Mouse (Mus musculus) thymus, postnatal 36 days (tissue): ENCODE results near the gene Gm45521.

Source experiments
- DNase-seq, 2 experiments: peaks; one replicate each; pipeline ENCODE4 v3.0.0; 2022; ENCODE audit warnings: mixed read lengths in 2 of 2

The Gm45521 gene

GRCm38 (mm10) chr14:7954071-7954471 is 3.0 kb upstream of the Gm45521 start:
- DNase-seq = no peak

GRCm38 (mm10) chr14:7956427-7956826 is 661 bp upstream of the Gm45521 start:
- no peak for DNase-seq

DNA sequence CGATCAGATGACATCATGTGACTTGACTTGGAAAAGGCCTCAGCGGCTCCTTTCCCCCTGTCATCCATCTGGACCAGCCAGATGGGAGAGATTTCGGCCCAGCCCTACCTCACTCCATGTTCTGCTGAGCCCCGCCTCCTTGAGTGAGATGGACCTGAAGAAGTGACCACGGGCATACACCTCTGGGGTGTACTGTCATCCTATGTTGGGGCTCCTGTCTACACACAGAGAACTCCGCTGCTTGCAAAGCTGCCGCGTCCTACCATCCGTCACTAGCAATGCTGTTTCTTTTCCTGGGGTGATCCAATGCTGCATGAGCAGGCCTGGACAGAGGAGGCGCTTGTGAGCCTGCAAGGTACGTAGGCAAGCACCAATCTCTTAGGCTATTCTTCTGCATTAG is 3.5 kb downstream of the Gm45521 start:
- no peak for DNase-seq

- DNase-seq = no peak
Measured at GRCm38 (mm10) chr14:7961714-7962113, 4.6 kb downstream of the Gm45521 start.

DNA sequence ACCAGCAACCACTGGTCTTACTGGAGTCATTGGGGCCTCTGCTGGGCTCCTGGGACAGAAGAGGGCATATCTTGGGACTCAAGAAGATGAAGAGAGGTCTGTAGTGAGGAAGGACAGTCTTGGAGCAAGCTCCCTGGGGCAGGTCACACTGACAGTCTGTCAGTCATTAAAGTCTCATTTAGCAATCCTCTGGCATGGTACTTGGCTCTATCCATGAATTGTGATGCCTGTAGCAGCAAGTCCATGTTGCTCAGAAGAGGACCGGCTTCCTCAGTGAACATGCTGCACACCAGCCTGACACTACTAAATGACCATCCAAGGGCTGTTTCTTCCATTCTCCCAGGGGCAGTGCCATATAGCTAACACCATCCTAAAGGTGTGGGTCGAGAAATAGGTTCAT is 5.5 kb downstream of the Gm45521 start:
- no peak for DNase-seq

- no peak for DNase-seq
Measured at GRCm38 (mm10) chr14:7963160-7963559, 6.1 kb downstream of the Gm45521 start.

DNA sequence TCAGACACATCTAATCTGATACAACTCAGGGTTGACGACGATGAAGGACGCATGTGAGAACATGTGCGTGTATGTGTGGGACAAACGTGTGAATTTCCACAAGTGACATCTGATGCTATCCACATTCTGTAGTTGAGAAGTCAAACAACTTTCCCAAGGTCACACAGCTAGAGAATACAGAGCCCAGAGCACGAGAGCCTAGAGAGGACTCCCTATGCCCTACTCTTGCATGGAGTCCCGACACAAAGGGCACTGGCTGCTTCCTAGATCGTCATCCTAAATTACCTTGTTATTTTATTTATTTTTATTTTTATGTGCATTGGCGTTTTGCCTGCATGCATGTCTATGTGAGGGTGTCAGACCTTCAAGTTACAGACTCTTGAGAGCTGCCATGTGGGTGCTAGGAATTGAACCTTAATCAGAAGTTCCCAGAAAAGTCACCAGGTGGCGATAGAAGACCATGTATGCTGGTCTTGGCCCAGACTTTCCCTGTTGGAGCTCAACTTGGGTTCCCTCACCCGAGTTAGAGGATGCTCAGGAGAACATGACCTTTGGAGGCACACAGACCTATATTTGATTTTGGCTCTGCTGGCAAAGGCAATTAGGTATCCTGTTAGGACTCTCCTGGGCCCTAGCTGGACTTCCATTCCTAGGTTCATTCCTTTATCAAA is 7.3 kb downstream of the Gm45521 start:
- DNase-seq = peak; percentile 21 to 37

GRCm38 (mm10) chr14:7971889-7972493 is 14.9 kb downstream of the Gm45521 start:
- no peak for DNase-seq

DNA sequence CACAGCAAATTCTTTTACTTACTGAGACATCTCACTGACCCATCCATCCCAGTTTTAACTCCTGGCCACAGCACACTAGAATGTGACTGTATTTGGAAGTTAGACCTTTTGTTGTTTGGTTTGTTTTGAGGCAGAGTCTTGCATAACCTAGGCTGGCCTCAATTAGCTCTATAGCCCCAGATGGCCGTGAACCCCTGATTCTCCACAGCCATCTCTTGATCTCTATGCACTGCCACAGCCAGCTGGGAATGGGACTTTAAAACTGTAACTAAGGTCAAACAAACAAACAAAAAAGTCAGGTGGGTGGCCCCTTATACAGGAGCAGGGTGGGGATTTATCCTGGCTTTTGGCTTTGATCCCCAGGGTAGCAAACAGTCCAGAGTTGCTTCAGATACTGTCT is 17.6 kb downstream of the Gm45521 start:
- no peak for DNase-seq

DNA sequence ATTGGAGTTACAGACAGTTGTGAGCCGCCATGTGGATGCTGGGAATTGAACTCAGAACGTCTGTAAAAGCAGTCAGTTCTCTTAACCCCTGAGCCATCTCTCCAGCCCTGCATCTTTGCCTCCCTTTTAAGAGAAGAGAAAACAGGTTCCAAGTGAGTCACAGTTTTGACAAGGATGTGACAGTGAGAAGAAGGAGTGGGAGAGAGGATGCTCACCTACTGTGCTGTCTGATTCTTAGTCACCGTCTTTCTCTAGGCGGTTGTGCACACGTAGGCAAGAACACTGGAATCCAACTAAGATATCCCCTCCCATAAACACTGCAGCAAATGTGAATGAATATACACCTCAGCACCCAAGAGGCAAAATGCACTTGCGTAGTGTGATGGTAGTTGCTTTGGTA is 18.1 kb downstream of the Gm45521 start:
- no peak for DNase-seq

DNA sequence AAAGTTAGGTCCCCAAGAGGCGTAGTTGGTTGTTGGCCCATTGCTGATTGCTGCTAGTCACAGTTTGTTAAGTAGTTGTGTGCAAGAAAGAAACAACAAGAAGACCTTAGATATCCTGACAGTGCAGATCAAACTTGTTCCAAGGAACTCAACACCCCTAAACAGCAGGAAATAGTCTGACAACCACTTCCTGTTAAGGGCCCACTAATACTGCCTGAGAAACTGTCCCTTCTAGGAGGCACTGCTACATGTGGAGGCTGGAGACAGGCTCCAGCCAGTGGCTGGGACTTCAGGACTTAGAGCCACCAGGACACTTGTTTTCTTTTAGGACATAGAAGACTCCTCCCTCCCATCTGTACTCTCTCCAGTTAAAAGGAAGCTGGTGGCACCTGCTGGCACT is 20.4 kb downstream of the Gm45521 start:
- no peak for DNase-seq

- no peak for DNase-seq
Measured at GRCm38 (mm10) chr14:7978183-7978582, 21.1 kb downstream of the Gm45521 start.

DNA sequence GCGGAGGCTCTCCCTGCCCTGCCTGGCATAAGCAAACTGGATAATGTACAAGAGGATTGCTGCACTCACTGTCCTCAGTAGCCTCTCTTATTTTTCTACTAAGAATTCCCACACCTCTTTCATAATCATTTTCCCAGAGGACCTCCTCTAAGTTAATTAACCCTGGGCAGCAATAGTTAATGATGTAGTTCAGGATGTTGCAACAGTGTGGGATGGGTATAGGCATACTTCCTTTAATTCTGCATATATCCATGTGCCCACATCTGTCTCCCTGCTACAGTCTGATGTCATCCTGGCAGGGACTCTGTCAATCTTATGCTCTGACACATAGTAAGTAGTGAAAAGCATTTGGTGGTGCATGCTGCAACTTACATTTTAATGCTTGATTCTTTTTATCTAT is 24.1 kb downstream of the Gm45521 start:
- DNase-seq = no peak

DNA sequence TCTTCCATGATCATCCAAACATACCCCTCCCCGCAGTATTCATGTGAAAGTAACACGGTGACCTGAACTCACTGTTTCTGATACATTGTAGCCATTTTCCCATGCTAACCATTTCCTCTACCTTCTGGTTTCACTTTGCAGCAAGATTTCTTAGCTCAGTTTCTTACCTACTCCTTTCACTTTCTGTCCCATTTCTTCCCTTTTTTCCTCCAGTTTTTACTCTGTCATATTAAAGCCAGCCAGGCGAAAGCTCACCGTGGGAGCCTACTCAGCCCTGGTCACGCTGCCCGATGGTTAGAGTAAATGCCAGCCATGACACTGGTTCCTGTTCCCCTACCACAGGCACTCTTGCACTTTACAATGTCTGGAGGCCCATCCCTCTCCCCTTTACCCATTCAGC is 29.8 kb downstream of the Gm45521 start:
- DNase-seq = no peak

DNA sequence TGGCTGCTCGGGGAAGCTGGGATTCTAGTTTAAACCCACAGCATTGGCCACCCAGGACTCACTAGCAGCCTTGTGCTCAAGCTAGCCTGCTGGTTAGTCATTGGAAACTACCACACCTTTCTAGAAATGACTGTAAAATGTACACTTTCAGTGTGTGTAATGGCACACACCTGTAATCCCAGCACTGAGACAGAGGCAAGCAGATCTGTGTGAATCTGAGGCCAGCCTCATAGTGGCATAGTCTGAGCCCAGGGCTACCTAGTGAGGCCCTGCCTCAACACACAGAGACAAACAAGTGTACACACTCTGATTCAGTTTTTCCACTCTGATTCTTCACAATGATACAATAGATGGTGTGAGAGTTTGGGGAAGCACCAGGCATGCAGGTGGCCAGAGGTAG is 32.3 kb downstream of the Gm45521 start:
- no peak for DNase-seq

GRCm38 (mm10) chr14:7989961-7990360 is 32.9 kb downstream of the Gm45521 start:
- DNase-seq = no peak

DNA sequence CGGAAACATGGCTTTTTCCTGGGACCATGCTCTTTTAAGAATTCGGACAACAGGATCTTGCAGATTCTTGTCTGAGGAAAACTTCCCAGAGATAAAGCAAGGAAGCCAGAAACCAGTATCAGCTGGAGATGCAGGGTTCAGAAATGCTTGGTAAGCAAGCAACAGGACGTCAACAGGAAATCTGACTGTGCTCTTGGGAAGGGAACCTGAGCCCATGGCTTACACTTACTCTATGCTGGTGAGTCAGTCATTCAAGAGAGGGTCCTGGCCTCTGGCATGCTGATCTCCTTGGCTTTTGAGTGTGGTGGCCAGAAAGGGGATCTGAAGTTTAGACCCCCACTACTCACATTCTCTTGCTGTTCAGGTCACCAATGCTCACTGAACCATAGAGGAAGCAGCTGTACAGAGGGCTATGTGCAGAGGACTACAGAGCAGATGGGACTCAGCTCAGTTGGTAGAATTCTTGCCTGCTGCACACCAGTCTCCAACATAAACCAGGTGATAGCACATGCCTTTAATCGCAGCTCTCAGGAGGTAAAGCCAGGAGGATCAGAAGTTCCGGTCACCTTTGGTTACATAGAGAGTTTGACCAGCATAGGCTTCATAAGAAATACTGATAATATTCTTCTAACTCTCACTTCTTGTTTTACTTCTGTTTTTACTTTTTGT is 34.2 kb downstream of the Gm45521 start:
- DNase-seq = no peak

DNA sequence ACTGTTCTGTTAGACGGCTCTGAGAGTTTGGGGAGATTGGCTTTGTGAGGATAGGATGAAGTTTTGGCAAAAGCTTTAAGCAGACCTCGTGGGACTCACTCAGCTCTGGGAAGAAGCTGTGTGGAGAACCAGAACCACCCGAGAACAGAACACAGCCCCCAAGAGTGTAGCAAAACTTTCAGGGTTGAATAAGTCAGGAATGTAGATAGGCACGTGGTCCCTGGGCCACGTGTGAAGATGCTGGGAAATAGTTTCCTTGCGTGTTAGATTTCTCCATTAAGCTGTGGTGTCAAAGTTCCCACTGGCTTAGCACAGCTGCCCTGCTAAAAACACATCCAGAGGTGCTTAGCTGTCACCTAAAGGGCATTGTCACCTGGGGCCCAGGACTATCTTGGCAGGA is 35.1 kb downstream of the Gm45521 start:
- DNase-seq = no peak

GRCm38 (mm10) chr14:7994271-7994767 is 37.2 kb downstream of the Gm45521 start, which contains the start of gene Dnase1l3:
Gene Dnase1l3 (minus strand): TSS chr14:7994573.
- peak; percentile 26 to 27 for DNase-seq

DNA sequence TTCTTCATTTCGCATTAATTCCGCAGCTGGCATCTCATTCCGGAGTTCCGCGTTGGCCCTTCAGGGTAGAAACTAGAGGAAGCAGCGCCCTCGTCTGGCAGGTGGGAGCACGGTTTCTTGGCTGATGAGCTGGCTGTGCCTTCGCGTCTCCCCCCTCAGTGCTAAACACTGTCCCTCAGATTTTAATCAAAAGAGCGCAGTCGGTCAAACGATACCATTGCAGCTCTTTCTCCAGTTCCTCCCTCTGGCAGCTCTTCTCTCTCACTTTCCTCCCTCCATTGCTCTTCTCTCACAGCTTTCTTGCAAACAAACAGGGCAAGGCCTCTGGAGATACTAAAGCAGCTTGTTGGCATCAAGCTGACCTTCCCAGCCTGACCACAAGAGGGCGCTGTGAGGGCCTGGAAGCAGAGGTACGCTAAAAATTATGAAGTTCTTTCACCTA is 40.2 kb downstream of the Gm45521 start:
- peak; percentile 88 to 94 for DNase-seq

GRCm38 (mm10) chr14:7999030-7999429 is 41.9 kb downstream of the Gm45521 start:
- DNase-seq = no peak

DNA sequence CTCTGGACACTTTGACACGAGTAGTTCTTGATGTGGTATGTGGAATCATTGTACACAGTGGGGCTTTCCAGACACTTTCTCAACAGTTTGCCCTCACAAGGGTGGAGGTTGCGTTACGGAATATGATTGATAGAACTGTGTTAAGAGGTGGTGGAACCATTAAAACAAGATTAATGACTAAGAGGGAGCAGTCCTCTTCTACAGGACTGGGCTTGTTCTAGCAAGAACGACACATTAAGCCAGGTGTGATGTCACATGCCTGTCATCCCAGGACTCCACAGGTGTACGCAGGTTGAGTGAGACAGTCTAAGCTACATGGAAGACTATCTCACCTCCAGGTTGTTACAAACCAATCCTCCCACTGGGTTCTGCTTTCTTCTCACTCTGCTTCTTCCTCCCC is 42.3 kb downstream of the Gm45521 start:
- DNase-seq = no peak

GRCm38 (mm10) chr14:8000247-8000646 is 43.2 kb downstream of the Gm45521 start:
- no peak for DNase-seq
